Mouse (Mus musculus) kidney, adult 2 months (tissue): ENCODE results near the gene Ptprn2. TPM values are rescaled to one million over a fixed set of nuclear protein-coding genes. Genes with fewer than 3 reads are reported as not detected.

Experiments used
- DNase-seq: peaks from one replicate; pipeline ENCODE4 v3.0.0; 2021
- H3K27ac ChIP-seq: fragments of 200-500 bp; 2 replicates; pipeline ENCODE4 v1.5.1; 2012; ENCODE audit warnings: low read depth, low read length, control low read depth, inconsistent platforms; ENCODE audit not compliant: insufficient read depth
- H3K27me3 ChIP-seq: fragments of 200-500 bp; replicated peaks from 2 replicates; pipeline ENCODE4 v1.6.1; 2012; ENCODE audit warnings: mild to moderate bottlenecking, moderate library complexity, low read length, inconsistent platforms; ENCODE audit not compliant: control insufficient read depth, insufficient read depth
- H3K36me3 ChIP-seq: fragments of 200-500 bp; 2 replicates; pipeline ENCODE4 v1.6.1; 2012; ENCODE audit warnings: mild to moderate bottlenecking, moderate library complexity, low read length, inconsistent platforms; ENCODE audit not compliant: control insufficient read depth, insufficient read depth
- H3K4me1 ChIP-seq: fragments of 200-500 bp; 2 replicates; pipeline ENCODE4 v1.6.1; 2011; ENCODE audit warnings: low read length; ENCODE audit not compliant: control insufficient read depth, insufficient read depth
- H3K4me3 ChIP-seq: fragments of 200-500 bp; 2 replicates; pipeline ENCODE4 v1.5.1; 2011; ENCODE audit warnings: mild to moderate bottlenecking, low read depth, low read length, control low read depth; ENCODE audit not compliant: insufficient read depth
- CTCF ChIP-seq: fragments of 200-500 bp; conservative IDR thresholded peaks from 2 replicates; pipeline ENCODE4 v1.5.1; 2011; ENCODE audit warnings: low read depth, mild to moderate bottlenecking, control low read depth, low read length, moderate library complexity, mixed read lengths; ENCODE audit not compliant: insufficient read depth, insufficient read length
- POLR2A ChIP-seq: fragments of 200-500 bp; IDR thresholded peaks from one replicate; pipeline ENCODE4 v1.6.1; 2011; ENCODE audit warnings: low read depth, low read length, control low read depth
- WGBS: fragments of 180-500 bp; shearing (Covaris S2); methylation state at CpG from one replicate; pipeline ENCODE4 v1.1.7; 2018; 5-methylcytosine and 5-hydroxymethylcytosine counted together
- polyA plus RNA-seq: library from polyadenylated mRNA; depleted of rRNA; stranded (reverse); fragments of >200 nt; gene quantifications from 2 replicates; pipeline ENCODE4 v1.2.3, GENCODE M21; 2012

Ptprn2 gene
- polyA plus RNA-seq, 1 experiment = 0.91 TPM

GRCm38 (mm10) chr12:117158950-117159668 lies 673.6 kb downstream of the Ptprn2 start:
- no peak overlapping the region for H3K4me3 ChIP-seq
- H3K27me3 ChIP-seq = peaks cover 1% of the 10 kb centered on the region; the same call in 1 of the 2 replicates
- TF ChIP-seq POLR2A (no peak), CTCF (no peak)
- WGBS = 13% methylated on average over 17 of the region's 17 CpGs
- no peak overlapping the region for H3K27ac ChIP-seq
- DNase-seq = no peak
- H3K4me1 ChIP-seq = no peaks in the 10 kb centered on the region
- H3K36me3 ChIP-seq = no peaks in the 10 kb centered on the region

- TF ChIP-seq CTCF (no peak), POLR2A (no peak)
- Histone ChIP-seq H3K4me3 (no peak overlapping the region), H3K27ac (no peak overlapping the region), H3K27me3 (0 out of 2 replicates have a peak, but pooled peaks cover 1% of the 10 kb centered on the region), H3K4me1 (no peaks in the 10 kb centered on the region), H3K36me3 (no peaks in the 10 kb centered on the region)
- WGBS = 6% methylated on average over 15 of the region's 15 CpGs
- DNase-seq = no peak
These were observed 674.2 kb downstream of the Ptprn2 start for GRCm38 (mm10) chr12:117159669-117160210.

- Histone ChIP-seq H3K36me3 (no peaks in the 10 kb centered on the region), H3K27ac (no peak overlapping the region), H3K4me1 (no peaks in the 10 kb centered on the region), H3K4me3 (no peak overlapping the region), H3K27me3 (0 out of 2 replicates have a peak, but pooled peaks cover 1% of the 10 kb centered on the region)
- 3% methylated on average over 30 of the region's 30 CpGs for WGBS
- DNase-seq = no peak
- TF ChIP-seq CTCF (no peak), POLR2A (no peak)
These were observed 674.8 kb downstream of the Ptprn2 start for GRCm38 (mm10) chr12:117160211-117160891.

GRCm38 (mm10) chr12:117162180-117162579 lies 676.7 kb downstream of the Ptprn2 start:
- Histone ChIP-seq H3K27me3 (0 out of 2 replicates have a peak, but pooled peaks cover 1% of the 10 kb centered on the region), H3K36me3 (no peaks in the 10 kb centered on the region), H3K4me3 (no peak overlapping the region), H3K27ac (no peak overlapping the region), H3K4me1 (no peaks in the 10 kb centered on the region)
- TF ChIP-seq POLR2A (no peak), CTCF (no peak)
- no peak for DNase-seq
- 67% methylated on average over 3 of the region's 3 CpGs for WGBS

- no peaks in the 10 kb centered on the region for H3K4me1 ChIP-seq
- 58% methylated on average over 3 of the region's 3 CpGs for WGBS
These were observed 678.3 kb downstream of the Ptprn2 start for GRCm38 (mm10) chr12:117163789-117164188.

GRCm38 (mm10) chr12:117166266-117166665 lies 680.7 kb downstream of the Ptprn2 start:
- Histone ChIP-seq H3K4me3 (no peak overlapping the region), H3K27me3 (no peaks in the 10 kb centered on the region), H3K36me3 (no peaks in the 10 kb centered on the region), H3K27ac (no peak overlapping the region), H3K4me1 (no peaks in the 10 kb centered on the region)
- no peak for TF ChIP-seq CTCF
- TF ChIP-seq POLR2A = no peak
- no peak for DNase-seq
- 80% methylated on average over 5 of the region's 5 CpGs for WGBS

More at GRCm38 (mm10) chr12:117163789-117164188, 678.3 kb downstream of the Ptprn2 start:
- TF ChIP-seq POLR2A (no peak), CTCF (no peak)
- no peak overlapping the region for H3K27ac ChIP-seq
- H3K4me3 ChIP-seq = no peak overlapping the region
- H3K27me3 ChIP-seq = 0 out of 2 replicates have a peak, but pooled peaks cover 1% of the 10 kb centered on the region
- no peaks in the 10 kb centered on the region for H3K36me3 ChIP-seq
- DNase-seq = no peak

GRCm38 (mm10) chr12:117169670-117170069 lies 684.1 kb downstream of the Ptprn2 start:
- no peaks in the 10 kb centered on the region for H3K36me3 ChIP-seq
- 50% methylated on average over 5 of the region's 5 CpGs for WGBS
- no peak overlapping the region for H3K27ac ChIP-seq
- no peaks in the 10 kb centered on the region; the same call in 1 of the 2 replicates for H3K27me3 ChIP-seq
- H3K4me1 ChIP-seq = no peaks in the 10 kb centered on the region
- no peak overlapping the region for H3K4me3 ChIP-seq
- no peak for DNase-seq
- TF ChIP-seq CTCF = no peak
- TF ChIP-seq POLR2A = no peak
